Mouse (Mus musculus) CH12F3 (cell line): ENCODE results near the gene Npr1.

Experiments used
- in situ Hi-C: fragments of 300-500 bp; cut with MboI; formaldehyde crosslinking; loops from 2 replicates; pipeline ENCODE4 v1.14.3; 2020; ENCODE audit warnings: low sequenced_read_pairs

Gene Npr1

DNA sequence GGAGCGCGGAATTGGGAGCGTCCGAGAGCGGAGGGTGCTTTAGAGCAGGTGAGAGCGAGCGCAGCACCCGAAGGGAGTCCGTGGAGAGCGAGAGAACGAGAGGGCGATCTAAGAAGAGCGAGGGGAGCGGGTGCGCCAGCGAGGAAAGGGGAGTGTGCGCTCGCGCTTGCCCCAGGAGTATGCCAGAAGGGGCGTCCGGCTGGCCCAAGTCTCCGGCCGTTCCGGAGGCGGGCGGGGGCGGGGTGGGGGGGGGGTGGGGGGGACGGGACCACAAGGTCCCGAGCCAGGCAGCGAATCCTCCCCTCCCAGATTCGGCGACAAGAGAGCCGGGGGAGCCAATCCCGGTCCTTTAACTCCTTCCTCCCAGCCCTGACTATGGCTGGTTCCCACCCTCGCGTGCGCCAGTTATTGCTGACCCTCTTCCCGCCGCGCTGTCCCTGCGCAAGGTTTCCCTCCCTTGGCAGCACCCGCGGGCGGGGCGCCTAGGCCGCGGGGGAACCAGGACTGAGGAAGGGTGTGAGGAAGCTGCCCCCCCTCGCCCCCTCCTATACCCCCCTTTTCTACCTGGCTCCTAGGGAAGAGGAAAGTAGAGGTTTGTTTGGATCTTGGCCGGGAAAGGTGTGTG is at the start of gene Npr1:
Gene Npr1 (minus strand): TSS at position 181 of the 625 bp plus-strand sequence.
- in situ Hi-C loops, result no loop called here

- in situ Hi-C loops, result no loop called here
Measured at GRCm38 (mm10) chr3:90515242-90515641, 49.6 kb upstream of the Npr1 start.

GRCm38 (mm10) chr3:90514691-90515090 is 49.0 kb upstream of the Npr1 start:
- in situ Hi-C loops, result no loop called here

DNA sequence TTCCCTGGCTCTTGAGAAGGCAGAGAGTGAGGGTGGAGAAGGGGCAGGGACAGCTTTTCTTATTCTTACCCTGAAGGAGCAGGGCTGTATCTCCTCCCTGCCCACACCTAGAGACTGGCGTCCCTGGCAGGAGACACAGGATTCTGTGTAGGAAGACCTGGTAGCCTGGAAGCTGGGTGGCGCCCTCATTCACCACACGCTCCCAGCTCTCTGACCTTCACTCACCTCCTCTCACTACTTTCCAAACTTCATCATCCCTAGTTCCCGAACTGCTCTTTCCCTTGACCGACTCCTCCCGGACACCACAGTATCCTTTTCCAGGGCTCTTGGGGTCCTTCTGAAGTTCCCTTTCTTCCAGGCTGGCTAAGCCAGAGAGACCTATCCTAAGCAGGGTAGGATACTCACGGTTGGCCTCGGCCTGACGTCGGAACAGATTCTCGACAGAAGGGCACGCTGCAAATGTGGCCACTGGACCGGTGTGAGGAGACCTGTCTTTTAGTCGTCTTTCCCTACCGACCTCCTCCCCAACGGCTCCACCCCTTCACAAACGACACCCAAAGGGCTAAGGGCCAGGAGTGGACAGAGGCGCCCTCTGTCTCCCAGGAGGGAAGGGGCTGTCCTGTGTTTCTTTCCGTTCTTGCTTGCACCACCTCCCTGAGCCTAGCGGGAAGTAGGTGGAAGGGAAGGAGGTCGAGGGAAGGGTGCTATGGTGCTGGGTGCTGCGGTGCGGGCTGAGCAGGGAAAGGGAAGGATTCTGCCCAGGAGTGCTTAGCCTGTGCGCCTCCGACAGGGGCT is 48.3 kb upstream of the Npr1 start, which contains the start of the genes S100a1 and S100a13:
Gene S100a1 (minus strand): TSS at position 597 of the 795 bp plus-strand sequence.
Gene S100a13 (plus strand): TSS at position 640 of the 795 bp plus-strand sequence.
- in situ Hi-C loops, result no loop called here

- in situ Hi-C loops, result no loop called here
Measured at GRCm38 (mm10) chr3:90512948-90513642, 47.4 kb upstream of the Npr1 start.

GRCm38 (mm10) chr3:90512276-90512675 is 46.6 kb upstream of the Npr1 start:
- in situ Hi-C loops, result no loop called here

- in situ Hi-C loops, result no loop called here
Measured at GRCm38 (mm10) chr3:90509747-90510123, 44.1 kb upstream of the Npr1 start.

GRCm38 (mm10) chr3:90508950-90509746 is 43.5 kb upstream of the Npr1 start, which contains the start of gene Chtop:
TSS of gene Chtop (minus strand) at chr3:90509498.
- in situ Hi-C loops, result no loop called here

GRCm38 (mm10) chr3:90508287-90508949 is 42.8 kb upstream of the Npr1 start:
- in situ Hi-C loops, result no loop called here

DNA sequence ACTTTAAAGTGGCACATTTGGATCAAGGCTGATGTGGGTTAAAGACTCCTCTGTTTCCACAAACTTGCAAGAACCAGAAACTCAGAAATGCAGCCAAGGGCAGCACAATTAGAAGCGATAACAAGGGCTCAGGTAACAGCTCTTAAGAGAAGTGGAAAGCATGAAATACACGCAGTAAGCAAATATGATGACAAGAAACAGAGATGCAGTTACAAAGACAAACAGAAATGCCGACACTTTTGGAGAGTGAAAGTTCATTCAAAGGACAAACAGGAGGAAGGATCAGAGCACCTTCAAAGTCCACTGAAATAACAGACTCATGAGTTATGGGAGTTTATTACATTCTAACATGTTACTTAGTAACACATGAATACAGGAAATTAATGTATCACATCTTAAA is 40.7 kb upstream of the Npr1 start:
- in situ Hi-C loops, result no loop called here

DNA sequence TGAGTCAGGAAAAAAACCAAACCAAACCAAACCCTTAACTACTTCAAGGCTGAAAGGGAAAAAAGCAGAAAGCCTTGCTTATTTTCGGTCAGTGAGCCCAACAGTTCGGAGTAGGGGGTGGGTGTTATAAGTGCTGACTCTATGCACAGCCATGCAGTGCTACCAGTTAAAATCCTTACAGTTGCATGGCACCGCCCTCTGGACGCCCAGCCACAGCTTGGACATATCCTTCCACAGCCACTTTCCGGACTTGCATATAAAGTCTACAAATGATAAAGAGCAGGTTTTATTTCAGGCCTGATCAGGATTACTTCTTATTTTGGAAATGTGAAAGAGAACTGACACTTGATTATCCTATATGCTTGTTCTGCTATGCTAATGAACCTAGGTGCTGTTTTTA is 39.5 kb upstream of the Npr1 start:
- in situ Hi-C loops, result no loop called here

GRCm38 (mm10) chr3:90503444-90503843 is 37.8 kb upstream of the Npr1 start:
- in situ Hi-C loops, result no loop called here

GRCm38 (mm10) chr3:90497597-90497996 is 31.9 kb upstream of the Npr1 start:
- in situ Hi-C loops, result no loop called here

GRCm38 (mm10) chr3:90495850-90496525 is 30.3 kb upstream of the Npr1 start:
- in situ Hi-C loops, result no loop called here

GRCm38 (mm10) chr3:90493831-90494540 is 28.3 kb upstream of the Npr1 start:
- in situ Hi-C loops, result no loop called here

DNA sequence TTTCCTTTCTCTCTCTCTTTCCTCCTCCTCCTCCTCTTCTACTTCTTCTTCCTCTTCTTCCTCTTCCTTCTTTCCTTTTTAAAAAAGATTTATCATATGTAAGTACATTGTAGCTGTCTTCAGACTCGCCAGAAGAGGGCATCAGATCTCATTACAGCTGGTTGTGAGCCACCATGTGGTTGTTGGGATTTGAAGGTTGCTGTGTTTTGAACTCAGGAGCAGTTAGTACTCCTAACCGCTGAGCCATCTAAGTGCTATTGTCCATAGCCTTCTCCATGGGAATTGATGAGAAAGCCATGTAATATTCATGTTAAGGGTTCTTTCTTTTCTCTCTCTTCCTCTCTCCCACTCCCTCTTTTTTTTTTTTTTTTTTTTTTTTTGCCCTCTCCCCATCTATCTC is 25.7 kb upstream of the Npr1 start:
- in situ Hi-C loops, result no loop called here

GRCm38 (mm10) chr3:90490696-90491256 is 25.1 kb upstream of the Npr1 start, which contains the start of gene Snapin:
TSS of gene Snapin (minus strand) at chr3:90491033.
- in situ Hi-C loops, result no loop called here

DNA sequence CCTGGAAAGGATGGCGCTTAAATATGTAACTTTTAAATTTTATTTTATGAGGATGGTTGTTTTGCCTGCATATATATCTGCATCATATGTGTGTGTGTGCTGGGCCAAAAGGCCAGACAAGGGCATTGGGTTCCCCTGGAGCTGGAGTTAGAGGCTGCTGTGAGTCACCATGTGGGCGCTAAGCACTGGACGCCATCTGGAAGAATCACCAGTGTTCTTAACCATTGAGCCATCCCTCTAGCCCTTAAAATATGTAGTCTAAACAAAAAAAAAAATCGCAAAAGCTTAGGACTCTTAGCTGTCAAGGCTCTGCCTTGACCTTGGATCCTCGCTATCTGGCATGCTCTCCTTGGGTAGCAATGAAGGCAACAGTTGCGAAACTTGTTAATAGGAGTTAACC is 22.9 kb upstream of the Npr1 start:
- in situ Hi-C loops, result no loop called here

- in situ Hi-C loops, result no loop called here
Measured at GRCm38 (mm10) chr3:90486998-90487397, 21.3 kb upstream of the Npr1 start.
